Mouse (Mus musculus): ENCODE measurements at regions not wholly inside any gene's neighbourhood (a gene's known extent, or its start where the extent isn't known, plus 50 kb on each side); places are given as distances from the start of the nearest gene placed in this dataset.

DNA sequence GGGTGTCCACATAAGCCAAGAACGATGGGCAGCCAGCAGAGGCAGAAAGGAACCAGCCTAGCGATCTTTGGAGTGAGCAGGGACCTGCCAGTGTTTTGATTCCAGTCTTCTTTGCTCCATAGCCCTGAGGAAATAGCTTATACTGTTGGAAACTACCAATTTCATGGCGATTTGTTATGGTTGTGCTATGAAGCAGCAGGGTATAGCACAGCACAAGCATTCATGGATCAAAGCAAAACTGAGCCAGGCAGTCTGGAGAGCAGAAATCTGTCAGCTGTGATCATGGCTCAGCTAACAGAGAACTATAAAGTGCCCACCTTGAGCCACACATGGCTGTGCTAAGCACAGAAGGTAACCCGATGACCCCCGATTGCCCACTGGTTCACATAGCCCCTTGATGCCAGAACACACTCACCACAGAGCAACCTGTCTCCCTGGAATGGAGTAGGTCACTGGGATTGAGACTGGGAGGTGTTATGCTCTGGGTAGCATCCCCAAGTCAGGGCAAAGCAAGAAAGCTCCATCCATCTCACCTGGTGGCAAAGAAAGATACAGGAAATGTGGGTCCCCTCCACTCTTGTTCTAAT, 158.9 kb upstream of the Adamts16 start:
- TF ChIP-seq POLR2A (IDR thresholded peaks at IDR 0.05; ENCODE audit: low read depth, low read length): no peak
- no peak for TF ChIP-seq SMC3 (IDR thresholded peaks at IDR 0.05; ENCODE audit: low read depth, low read length)
- no peak for TF ChIP-seq CTCF (conservative IDR thresholded peaks at IDR 0.05 in 1 of 2, IDR thresholded peaks at IDR 0.05 in 1 of 2; ENCODE audit: low read depth in 2 of 2, low read length in 2 of 2)
- TF ChIP-seq JUN (IDR thresholded peaks at IDR 0.05; ENCODE audit: insufficient read depth, low read depth, low read length): no peak
- no peak for TF ChIP-seq NELFE (IDR thresholded peaks at IDR 0.05; ENCODE audit: low read depth, low read length)

All from CH12.LX (cell line).